Mouse (Mus musculus): ENCODE data around the gene Meis1. TPM values are rescaled to one million over a fixed set of nuclear protein-coding genes. Genes with fewer than 3 reads are reported as not detected.

Gene Meis1
- polyA plus RNA-seq, 1 experiment from 2014 or later = 34.6 TPM

- ATAC-seq = no peak
- WGBS = 3% methylated on average over 27 of the region's 27 CpGs
- H3K27me3 ChIP-seq (ENCODE audit: control insufficient read depth, insufficient read depth, low read depth, low read length) = peaks cover 2% of the 10 kb centered on the region; the same call in 1 of the 2 replicates
Observed at GRCm38 (mm10) chr11:18875001-18875902, 143.5 kb downstream of the Meis1 start.

GRCm38 (mm10) chr11:18874278-18875000 is 144.3 kb downstream of the Meis1 start:
- Histone ChIP-seq H3K4me2 (ENCODE audit: low read length) (no peak overlapping the region), H3K36me3 (ENCODE audit: control insufficient read depth, insufficient read depth, low read length) (no peaks in the 10 kb centered on the region), H3K4me1 (ENCODE audit: control insufficient read depth, insufficient read depth, low read length) (peaks cover 19% of the 10 kb centered on the region), H3K9me3 (replicated peaks; ENCODE audit: control insufficient read depth, low read length, poor library complexity, severe bottlenecking) (no peaks in the 10 kb centered on the region), H3K27me3 (ENCODE audit: control insufficient read depth, insufficient read depth, low read depth, low read length) (peaks cover 2% of the 10 kb centered on the region; the same call in 1 of the 2 replicates), H3K27ac (ENCODE audit: low read length) (no peak overlapping the region), H3K9ac (ENCODE audit: low read depth, low read length) (no peak overlapping the region), H3K4me3 (ENCODE audit: low read depth, low read length) (no peak overlapping the region)
- no peak for ATAC-seq
- WGBS = under 1% methylated on average over 18 of the region's 18 CpGs

More at GRCm38 (mm10) chr11:18875001-18875902, 143.5 kb downstream of the Meis1 start:
- no peak overlapping the region for H3K27ac ChIP-seq (ENCODE audit: low read length)
- no peak overlapping the region for H3K9ac ChIP-seq (ENCODE audit: low read depth, low read length)
- peaks cover 19% of the 10 kb centered on the region for H3K4me1 ChIP-seq (ENCODE audit: control insufficient read depth, insufficient read depth, low read length)
- H3K36me3 ChIP-seq (ENCODE audit: control insufficient read depth, insufficient read depth, low read length) = no peaks in the 10 kb centered on the region
- H3K4me3 ChIP-seq (ENCODE audit: low read depth, low read length) = no peak overlapping the region
- H3K4me2 ChIP-seq (ENCODE audit: low read length) = no peak overlapping the region
- no peaks in the 10 kb centered on the region for H3K9me3 ChIP-seq (replicated peaks; ENCODE audit: control insufficient read depth, low read length, poor library complexity, severe bottlenecking)

GRCm38 (mm10) chr11:18873451-18874277 is 145.1 kb downstream of the Meis1 start:
- WGBS = 6% methylated on average over 9 of the region's 9 CpGs
- Histone ChIP-seq H3K36me3 (ENCODE audit: control insufficient read depth, insufficient read depth, low read length) (no peaks in the 10 kb centered on the region), H3K4me1 (ENCODE audit: control insufficient read depth, insufficient read depth, low read length) (peaks cover 17% of the 10 kb centered on the region), H3K27me3 (ENCODE audit: control insufficient read depth, insufficient read depth, low read depth, low read length) (peaks cover 2% of the 10 kb centered on the region; the same call in 1 of the 2 replicates), H3K4me2 (ENCODE audit: low read length) (no peak overlapping the region), H3K9ac (ENCODE audit: low read depth, low read length) (no peak overlapping the region), H3K4me3 (ENCODE audit: low read depth, low read length) (no peak overlapping the region), H3K9me3 (replicated peaks; ENCODE audit: control insufficient read depth, low read length, poor library complexity, severe bottlenecking) (no peaks in the 10 kb centered on the region), H3K27ac (ENCODE audit: low read length) (no peak overlapping the region)
- no peak for ATAC-seq

GRCm38 (mm10) chr11:18872793-18873192 is 146.0 kb downstream of the Meis1 start:
- no peak overlapping the region for H3K27ac ChIP-seq (ENCODE audit: low read length)
- peaks cover 14% of the 10 kb centered on the region for H3K4me1 ChIP-seq (ENCODE audit: control insufficient read depth, insufficient read depth, low read length)
- no peaks in the 10 kb centered on the region for H3K9me3 ChIP-seq (replicated peaks; ENCODE audit: control insufficient read depth, low read length, poor library complexity, severe bottlenecking)
- H3K4me2 ChIP-seq (ENCODE audit: low read length) = no peak overlapping the region
- WGBS = 12% methylated on average over 3 of the region's 3 CpGs
- H3K9ac ChIP-seq (ENCODE audit: low read depth, low read length) = no peak overlapping the region
- H3K27me3 ChIP-seq (ENCODE audit: control insufficient read depth, insufficient read depth, low read depth, low read length) = peaks cover 2% of the 10 kb centered on the region; the same call in 1 of the 2 replicates
- ATAC-seq = no peak
- H3K4me3 ChIP-seq (ENCODE audit: low read depth, low read length) = no peak overlapping the region
- no peaks in the 10 kb centered on the region for H3K36me3 ChIP-seq (ENCODE audit: control insufficient read depth, insufficient read depth, low read length)

GRCm38 (mm10) chr11:18872118-18872751 is 146.6 kb downstream of the Meis1 start:
- no peak overlapping the region for H3K27ac ChIP-seq (ENCODE audit: low read length)
- no peak overlapping the region for H3K9ac ChIP-seq (ENCODE audit: low read depth, low read length)
- no peaks in the 10 kb centered on the region for H3K36me3 ChIP-seq (ENCODE audit: control insufficient read depth, insufficient read depth, low read length)
- ATAC-seq = no peak
- H3K4me1 ChIP-seq (ENCODE audit: control insufficient read depth, insufficient read depth, low read length) = peaks cover 14% of the 10 kb centered on the region
- no peaks in the 10 kb centered on the region for H3K9me3 ChIP-seq (replicated peaks; ENCODE audit: control insufficient read depth, low read length, poor library complexity, severe bottlenecking)
- no peak overlapping the region for H3K4me2 ChIP-seq (ENCODE audit: low read length)
- WGBS = 5% methylated on average over 12 of the region's 12 CpGs
- H3K27me3 ChIP-seq (ENCODE audit: control insufficient read depth, insufficient read depth, low read depth, low read length) = peaks cover 2% of the 10 kb centered on the region; the same call in 1 of the 2 replicates
- H3K4me3 ChIP-seq (ENCODE audit: low read depth, low read length) = no peak overlapping the region

- Histone ChIP-seq H3K4me1 (ENCODE audit: control insufficient read depth, insufficient read depth, low read length) (peaks cover 9% of the 10 kb centered on the region), H3K9ac (ENCODE audit: low read depth, low read length) (0 out of 2 replicates have a peak overlapping the region, but pooled peaks have one; percentile 34), H3K4me2 (ENCODE audit: low read length) (peak overlapping the region; percentile 55), H3K4me3 (ENCODE audit: low read depth, low read length) (peak overlapping the region; percentile 31), H3K27ac (ENCODE audit: low read length) (no peak overlapping the region), H3K36me3 (ENCODE audit: control insufficient read depth, insufficient read depth, low read length) (no peaks in the 10 kb centered on the region), H3K9me3 (replicated peaks; ENCODE audit: control insufficient read depth, low read length, poor library complexity, severe bottlenecking) (no peaks in the 10 kb centered on the region), H3K27me3 (ENCODE audit: control insufficient read depth, insufficient read depth, low read depth, low read length) (peaks cover under 1% of the 10 kb centered on the region; the same call in 1 of the 2 replicates)
- WGBS = under 1% methylated on average over 58 of the region's 58 CpGs
- peak; percentile 66 for ATAC-seq
Observed at GRCm38 (mm10) chr11:18871170-18872081, 147.4 kb downstream of the Meis1 start.

GRCm38 (mm10) chr11:18870121-18870931 is 148.5 kb downstream of the Meis1 start:
- no peak overlapping the region for H3K9ac ChIP-seq (ENCODE audit: low read depth, low read length)
- 5% methylated on average over 25 of the region's 25 CpGs for WGBS
- no peak overlapping the region for H3K27ac ChIP-seq (ENCODE audit: low read length)
- H3K4me2 ChIP-seq (ENCODE audit: low read length) = no peak overlapping the region
- no peak for ATAC-seq
- no peaks in the 10 kb centered on the region for H3K36me3 ChIP-seq (ENCODE audit: control insufficient read depth, insufficient read depth, low read length)
- H3K27me3 ChIP-seq (ENCODE audit: control insufficient read depth, insufficient read depth, low read depth, low read length) = no peaks in the 10 kb centered on the region; the same call in 1 of the 2 replicates
- peaks cover 9% of the 10 kb centered on the region for H3K4me1 ChIP-seq (ENCODE audit: control insufficient read depth, insufficient read depth, low read length)
- H3K9me3 ChIP-seq (replicated peaks; ENCODE audit: control insufficient read depth, low read length, poor library complexity, severe bottlenecking) = no peaks in the 10 kb centered on the region
- H3K4me3 ChIP-seq (ENCODE audit: low read depth, low read length) = no peak overlapping the region
